ENCODE assay signal across 26 mouse cellular contexts in genomic region chr2:159232266-159232665, GRCm38 (mm10).
"Had no signal": no experiment of that assay in that cellular context is flagged by ENCODE, and none has a peak within 500 bp of the region (broad histone marks: within the 10 kb centered on the region; RNA-seq: fewer than 3 reads in every experiment).

No protein-coding gene starts in this region.

- H3K36me3 ChIP-seq: heart, embryonic 13.5 days; heart, embryonic 15.5 days; hindbrain, embryonic 12.5 days; kidney, embryonic 15.5 days; limb, embryonic 13.5 days; limb, embryonic 15.5 days; liver, embryonic 12.5 days had no signal

- H3K9me3 ChIP-seq: heart, embryonic 13.5 days; heart, embryonic 15.5 days; hindbrain, embryonic 12.5 days; kidney, embryonic 15.5 days; limb, embryonic 13.5 days; limb, embryonic 15.5 days; liver, embryonic 12.5 days had no signal

- H3K27me3 ChIP-seq: heart, embryonic 13.5 days; hindbrain, embryonic 12.5 days; kidney, embryonic 15.5 days; limb, embryonic 13.5 days; limb, embryonic 15.5 days; liver, embryonic 12.5 days had no signal

- H3K4me1 ChIP-seq: heart, embryonic 13.5 days; heart, embryonic 15.5 days; kidney, embryonic 15.5 days; limb, embryonic 13.5 days; limb, embryonic 15.5 days; liver, embryonic 12.5 days had no signal

- H3K4me2 ChIP-seq: heart, embryonic 11.5 days; heart, embryonic 13.5 days; heart, embryonic 15.5 days; hindbrain, embryonic 12.5 days; hindbrain, embryonic 14.5 days; kidney, embryonic 15.5 days; limb, embryonic 13.5 days; limb, embryonic 15.5 days; liver, embryonic 12.5 days had no signal

- H3K4me3 ChIP-seq: gastrocnemius, adult 2 months; heart, embryonic 13.5 days; heart, embryonic 15.5 days; hindbrain, embryonic 12.5 days; kidney, embryonic 15.5 days; limb, embryonic 13.5 days; limb, embryonic 15.5 days; liver, embryonic 12.5 days had no signal

- DNase-seq: gastrocnemius, adult 2 months; gastrocnemius, postnatal 10 days; gastrocnemius, postnatal 25 days; heart, adult 18-20 months; heart, postnatal 14 days; heart, postnatal 36 days; kidney, adult 11 months; kidney, adult 2 months; kidney, adult 9 months; kidney, postnatal 14 days; kidney, postnatal 36 days; layer of hippocampus, adult 9-11 months; layer of hippocampus, postnatal 36 days; left cerebral cortex, postnatal 4 days had no signal

- H3K9ac ChIP-seq: heart, embryonic 13.5 days; heart, embryonic 15.5 days; hindbrain, embryonic 12.5 days; hindbrain, embryonic 14.5 days; kidney, embryonic 15.5 days; limb, embryonic 13.5 days; limb, embryonic 15.5 days; liver, embryonic 12.5 days had no signal

- ATAC-seq: hindbrain, embryonic 16.5 days; intestine, embryonic 16.5 days; liver, embryonic 12.5 days had no signal

- H3K27ac ChIP-seq: gastrocnemius, adult 2 months; heart, embryonic 13.5 days; heart, embryonic 15.5 days; hindbrain, embryonic 12.5 days; hindbrain, embryonic 14.5 days; kidney, embryonic 15.5 days; kidney, postnatal 0 days; limb, embryonic 13.5 days; limb, embryonic 15.5 days; liver, embryonic 12.5 days had no signal
